Mouse (Mus musculus) heart, embryonic 13.5 days (tissue): ENCODE measurements at regions not wholly inside any gene's neighbourhood (a gene's known extent, or its start where the extent isn't known, plus 50 kb on each side); places are given as distances from the start of the nearest gene placed in this dataset.

Source experiments
- ATAC-seq: fragments of 200-750 bp; cut with Nextera tagmentation; 2 replicates; pipeline ENCODE4 v1.8.0; 2017; ENCODE audit warnings: moderate TSS enrichment; ENCODE audit not compliant: insufficient number of reproducible peaks, low FRiP score, low TSS enrichment; ENCODE audit errors: extremely low read depth
- H3K27ac ChIP-seq: fragments of 300-500 bp; sonication (generic); replicated peaks from 2 replicates; pipeline ENCODE4 v1.5.1; 2015; ENCODE audit warnings: moderate library complexity, mild to moderate bottlenecking, inconsistent platforms
- H3K27me3 ChIP-seq: fragments of 300-500 bp; sonication (generic); replicated peaks from 2 replicates; pipeline ENCODE4 v1.6.1; 2015; ENCODE audit warnings: mild to moderate bottlenecking, inconsistent platforms
- H3K36me3 ChIP-seq: fragments of 300-500 bp; sonication (generic); 2 replicates; pipeline ENCODE4 v1.6.1; 2015; ENCODE audit warnings: mild to moderate bottlenecking, inconsistent platforms
- H3K4me1 ChIP-seq: fragments of 300-500 bp; sonication (generic); 2 replicates; pipeline ENCODE4 v1.6.1; 2015; ENCODE audit warnings: inconsistent platforms
- H3K4me2 ChIP-seq: fragments of 300-500 bp; sonication (generic); 2 replicates; pipeline ENCODE4 v1.6.1; 2015; ENCODE audit warnings: inconsistent platforms, mild to moderate bottlenecking, moderate library complexity
- H3K4me3 ChIP-seq: fragments of 300-500 bp; sonication (generic); 2 replicates; pipeline ENCODE4 v1.5.1; 2015; ENCODE audit warnings: moderate library complexity, mild to moderate bottlenecking, inconsistent platforms
- H3K9ac ChIP-seq: fragments of 300-500 bp; sonication (generic); 2 replicates; pipeline ENCODE4 v1.6.1; 2015; ENCODE audit warnings: inconsistent platforms, mild to moderate bottlenecking, moderate library complexity
- H3K9me3 ChIP-seq: fragments of 300-500 bp; sonication (generic); 2 replicates; pipeline ENCODE4 v1.6.1; 2016; ENCODE audit warnings: inconsistent platforms
- WGBS: fragments of 180-500 bp; shearing (Covaris S2); methylation state at CpG from one replicate; pipeline ENCODE4 v1.1.7; 2015; ENCODE audit warnings: mixed read lengths; 5-methylcytosine and 5-hydroxymethylcytosine counted together

DNA sequence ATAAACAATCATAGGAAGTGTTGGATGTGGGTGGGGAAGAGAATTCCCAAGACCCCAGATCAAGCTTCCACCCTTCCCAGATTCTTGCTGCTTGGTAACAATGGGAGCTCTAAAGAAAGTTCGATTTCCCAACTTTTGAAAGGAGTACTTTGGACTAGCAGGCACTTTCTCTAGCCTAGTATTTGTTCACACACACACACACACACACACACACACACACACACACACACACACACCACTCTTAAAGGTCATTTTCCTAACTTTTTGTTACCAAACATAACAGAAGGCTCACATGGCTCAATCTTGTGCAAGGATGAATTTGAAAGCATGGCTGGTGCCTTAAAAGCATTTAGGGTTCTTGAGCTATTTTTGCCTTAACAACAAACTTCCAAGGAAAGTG lies 71.6 kb upstream of the Pgrmc2 start:
- ATAC-seq, result no peak
- Histone ChIP-seq H3K4me3 (no peak overlapping the region), H3K27me3 (no peaks in the 10 kb centered on the region), H3K4me2 (no peak overlapping the region), H3K36me3 (no peaks in the 10 kb centered on the region), H3K9ac (no peak overlapping the region), H3K27ac (no peak overlapping the region), H3K9me3 (no peaks in the 10 kb centered on the region), H3K4me1 (peaks cover 32% of the 10 kb centered on the region)
- 71% methylated on average over 1 of the region's 1 CpGs for WGBS

DNA sequence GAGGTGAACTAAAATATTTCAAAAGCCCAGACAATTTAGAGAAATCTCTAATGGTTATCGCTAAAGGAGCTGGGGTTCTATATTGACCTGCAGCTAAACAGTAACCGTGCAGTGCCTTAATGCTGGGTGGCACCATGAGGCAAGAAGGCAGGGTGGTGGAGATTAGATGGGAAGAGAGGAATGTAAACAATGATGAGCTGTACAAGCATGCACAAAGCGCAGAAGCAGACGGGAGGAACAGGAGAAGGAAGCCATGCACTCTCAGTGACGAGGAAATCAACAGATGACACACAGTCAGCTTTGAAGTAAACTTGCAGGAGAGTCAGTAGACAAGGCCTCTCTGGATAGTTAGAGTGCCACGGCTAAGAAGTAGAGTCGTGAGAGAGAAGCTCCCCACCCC lies 69.1 kb upstream of the Pgrmc2 start:
- ATAC-seq, result no peak
- Histone ChIP-seq H3K9me3 (no peaks in the 10 kb centered on the region), H3K4me1 (peaks cover 12% of the 10 kb centered on the region), H3K4me2 (no peak overlapping the region), H3K27me3 (no peaks in the 10 kb centered on the region), H3K4me3 (no peak overlapping the region), H3K36me3 (no peaks in the 10 kb centered on the region), H3K9ac (no peak overlapping the region), H3K27ac (no peak overlapping the region)
- 40% methylated on average over 7 of the region's 7 CpGs for WGBS

DNA sequence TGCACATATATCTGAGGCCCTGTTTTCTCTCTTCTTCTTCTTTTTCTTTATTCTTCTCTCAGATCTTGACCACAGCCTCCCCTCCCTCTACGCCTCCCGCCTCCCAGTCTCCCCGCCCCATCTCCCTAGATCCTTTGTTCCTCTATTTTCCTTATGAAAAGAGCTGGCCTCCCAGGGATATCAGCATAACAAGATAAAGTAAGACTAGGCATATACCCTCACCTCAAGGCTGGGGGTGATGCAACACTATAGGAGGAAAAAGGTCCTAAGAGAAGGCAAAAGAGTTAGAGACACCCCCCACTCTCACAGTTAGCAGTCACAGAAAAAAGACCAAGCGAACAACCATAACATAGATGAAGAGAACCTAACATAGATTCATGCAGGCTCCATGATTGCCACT lies 57.5 kb upstream of the Pgrmc2 start:
- Histone ChIP-seq H3K27ac (no peak overlapping the region), H3K36me3 (no peaks in the 10 kb centered on the region), H3K9ac (no peak overlapping the region), H3K4me2 (no peak overlapping the region), H3K27me3 (no peaks in the 10 kb centered on the region), H3K4me3 (no peak overlapping the region), H3K9me3 (peaks cover 9% of the 10 kb centered on the region), H3K4me1 (no peaks in the 10 kb centered on the region)
- 74% methylated on average over 4 of the region's 4 CpGs for WGBS
- ATAC-seq, result no peak

DNA sequence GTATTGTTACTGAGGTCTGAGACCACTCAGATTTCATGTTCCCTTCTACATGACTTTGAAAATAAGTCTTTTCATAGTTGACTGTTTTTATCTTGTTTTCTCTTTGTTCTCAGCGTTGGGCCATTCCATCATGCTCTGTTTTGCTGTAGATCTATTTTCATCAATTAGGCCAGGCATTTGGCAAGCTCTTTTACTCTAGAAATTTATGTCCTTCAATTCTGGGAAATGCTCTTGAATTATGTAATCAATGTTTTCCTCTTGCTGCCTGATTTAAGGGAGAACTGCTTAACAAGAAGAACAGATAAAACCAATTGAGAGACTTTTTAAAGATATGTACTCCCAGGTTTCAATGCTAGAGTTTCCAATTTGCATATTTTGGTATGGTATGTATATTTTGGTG lies 55.1 kb upstream of the Pgrmc2 start:
- no peak for ATAC-seq
- Histone ChIP-seq H3K27ac (no peak overlapping the region), H3K27me3 (no peaks in the 10 kb centered on the region), H3K4me1 (no peaks in the 10 kb centered on the region), H3K4me3 (no peak overlapping the region), H3K36me3 (no peaks in the 10 kb centered on the region), H3K9me3 (peaks cover 8% of the 10 kb centered on the region), H3K9ac (no peak overlapping the region), H3K4me2 (no peak overlapping the region)
- WGBS, result 73% methylated on average over 1 of the region's 1 CpGs

DNA sequence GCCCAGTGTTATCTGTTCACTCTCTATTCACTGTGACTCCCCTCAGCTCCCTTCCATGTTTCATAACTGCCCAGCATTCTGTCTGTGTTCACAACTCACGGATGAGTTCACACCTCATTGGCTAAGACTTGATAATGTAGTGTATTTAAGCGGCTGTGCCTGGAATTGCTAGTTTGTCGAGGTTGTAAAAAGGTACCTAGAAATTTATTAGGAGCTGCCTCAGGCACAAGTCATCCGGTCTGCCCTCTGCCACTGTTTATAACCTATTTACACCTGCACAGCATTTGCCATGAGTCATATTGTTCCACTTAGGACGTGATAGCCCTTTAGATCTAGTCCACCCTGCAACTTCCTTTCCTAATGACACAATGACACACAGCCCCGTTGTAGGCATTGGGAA lies 50.0 kb upstream of the Pgrmc2 start:
- Histone ChIP-seq H3K4me1 (peaks cover 4% of the 10 kb centered on the region; the same call in 1 of the 2 replicates), H3K27me3 (no peaks in the 10 kb centered on the region), H3K4me2 (no peak overlapping the region), H3K9ac (no peak overlapping the region), H3K36me3 (no peaks in the 10 kb centered on the region), H3K27ac (no peak overlapping the region), H3K9me3 (no peaks in the 10 kb centered on the region), H3K4me3 (no peak overlapping the region)
- 69% methylated on average over 6 of the region's 6 CpGs for WGBS
- ATAC-seq, result no peak
